Mouse (Mus musculus) lung, postnatal 0 days (tissue): ENCODE measurements around the gene Tctex1d4. TPM values are rescaled to one million over a fixed set of nuclear protein-coding genes. Genes with fewer than 3 reads are reported as not detected.

Source experiments
- ATAC-seq: fragments of 200-750 bp; cut with Nextera tagmentation; 2 replicates; pipeline ENCODE4 v1.8.0; 2017; ENCODE audit warnings: moderate library complexity
- DNase-seq: peaks from one replicate; pipeline ENCODE4 v3.0.0-alpha.2; 2016; ENCODE audit warnings: low spot score
- H3K27ac ChIP-seq: fragments of 300-500 bp; sonication (generic); 2 replicates; pipeline ENCODE4 v1.5.1; 2014; ENCODE audit warnings: antibody characterized with exemption, mild to moderate bottlenecking, low read length, mixed read lengths
- H3K27me3 ChIP-seq: fragments of 300-500 bp; sonication (generic); replicated peaks from 2 replicates; pipeline ENCODE4 v1.6.1; 2014; ENCODE audit warnings: low read length, mixed read lengths; ENCODE audit not compliant: insufficient read depth
- H3K36me3 ChIP-seq: fragments of 300-500 bp; sonication (generic); 2 replicates; pipeline ENCODE4 v1.6.1; 2014; ENCODE audit warnings: low read length, mixed read lengths; ENCODE audit not compliant: insufficient read depth
- H3K4me1 ChIP-seq: fragments of 300-500 bp; sonication (generic); 2 replicates; pipeline ENCODE4 v1.6.1; 2014; ENCODE audit warnings: antibody characterized with exemption, low read depth, low read length, mixed read lengths; ENCODE audit not compliant: insufficient read depth
- H3K4me2 ChIP-seq: fragments of 300-500 bp; sonication (generic); replicated peaks from 2 replicates; pipeline ENCODE4 v1.6.1; 2014; ENCODE audit warnings: low read depth, mild to moderate bottlenecking, low read length, moderate library complexity, mixed read lengths
- H3K4me3 ChIP-seq: fragments of 300-500 bp; sonication (generic); 2 replicates; pipeline ENCODE4 v1.5.1; 2014; ENCODE audit warnings: low read depth, low read length
- H3K9ac ChIP-seq: fragments of 300-500 bp; sonication (generic); replicated peaks from 2 replicates; pipeline ENCODE4 v1.6.1; 2014; ENCODE audit warnings: low read depth, mild to moderate bottlenecking
- H3K9me3 ChIP-seq: fragments of 300-500 bp; sonication (generic); 2 replicates; pipeline ENCODE4 v1.6.1; 2016; ENCODE audit warnings: low read length, mixed read lengths
- CTCF ChIP-seq: IDR thresholded peaks from 2 replicates; pipeline ENCODE4 v1.5.1; 2016; ENCODE audit warnings: antibody characterized with exemption, mild to moderate bottlenecking
- EP300 ChIP-seq: IDR thresholded peaks from 2 replicates; pipeline ENCODE4 v1.6.1; 2016; ENCODE audit warnings: antibody characterized with exemption, mild to moderate bottlenecking, control low read depth
- WGBS: fragments of 180-500 bp; shearing (Covaris S2); extraction: QIAGEN DNeasy Blood & Tissue Kit; methylation state at CpG from one replicate; pipeline ENCODE4 v1.1.7; 2014; 5-methylcytosine and 5-hydroxymethylcytosine counted together
- polyA plus RNA-seq: library from polyadenylated mRNA; unstranded; fragments of >200 nt; fragmentation: Nextera tagmentation; extraction: Ambion mirVana; gene quantifications from 2 replicates; pipeline ENCODE4 v1.2.1, GENCODE M21; 2015

The Tctex1d4 gene
- polyA plus RNA-seq, 1 experiment from 2014 or later: 26.1 TPM

GRCm38 (mm10) chr4:117115592-117115991 is 11.0 kb upstream of the Tctex1d4 start:
- DNase-seq (no peak), ATAC-seq (no peak)
- no peaks in the 10 kb centered on the region for H3K36me3 ChIP-seq
- no peak overlapping the region for H3K4me3 ChIP-seq
- H3K27ac ChIP-seq: no peak overlapping the region
- no peaks in the 10 kb centered on the region for H3K27me3 ChIP-seq
- H3K4me1 ChIP-seq: no peaks in the 10 kb centered on the region; the same call in 1 of the 2 replicates
- no peak overlapping the region for H3K4me2 ChIP-seq
- WGBS: 87% methylated on average over 5 of the region's 5 CpGs
- no peak for TF ChIP-seq EP300
- no peak for TF ChIP-seq CTCF
- H3K9me3 ChIP-seq: no peaks in the 10 kb centered on the region
- H3K9ac ChIP-seq: no peak overlapping the region

GRCm38 (mm10) chr4:117117931-117118330 is 8.7 kb upstream of the Tctex1d4 start:
- H3K36me3 ChIP-seq: no peaks in the 10 kb centered on the region
- H3K4me3 ChIP-seq: no peak overlapping the region
- 87% methylated on average over 7 of the region's 7 CpGs for WGBS
- TF ChIP-seq EP300: no peak
- TF ChIP-seq CTCF: no peak
- H3K27me3 ChIP-seq: no peaks in the 10 kb centered on the region
- H3K9me3 ChIP-seq: no peaks in the 10 kb centered on the region
- ATAC-seq (no peak), DNase-seq (no peak)
- H3K9ac ChIP-seq: no peak overlapping the region
- H3K4me1 ChIP-seq: no peaks in the 10 kb centered on the region; the same call in 1 of the 2 replicates
- no peak overlapping the region for H3K4me2 ChIP-seq
- no peak overlapping the region for H3K27ac ChIP-seq

GRCm38 (mm10) chr4:117119636-117120035 is 7.0 kb upstream of the Tctex1d4 start:
- WGBS: 73% methylated on average over 5 of the region's 5 CpGs
- Histone ChIP-seq H3K9ac (no peak overlapping the region), H3K4me2 (peak overlapping the region; percentile 99), H3K27me3 (no peaks in the 10 kb centered on the region), H3K4me1 (peaks cover 3% of the 10 kb centered on the region; the same call in 1 of the 2 replicates), H3K4me3 (no peak overlapping the region), H3K27ac (peak overlapping the region; percentile 92), H3K9me3 (no peaks in the 10 kb centered on the region), H3K36me3 (no peaks in the 10 kb centered on the region)
- no peak for TF ChIP-seq EP300
- TF ChIP-seq CTCF: no peak
- no peak for DNase-seq
- no peak for ATAC-seq

- H3K9me3 ChIP-seq: no peaks in the 10 kb centered on the region
- H3K27ac ChIP-seq: peak overlapping the region; percentile 92
- DNase-seq: no peak
- H3K36me3 ChIP-seq: no peaks in the 10 kb centered on the region
- TF ChIP-seq EP300 (no peak), CTCF (no peak)
- no peaks in the 10 kb centered on the region for H3K27me3 ChIP-seq
- peak overlapping the region; percentile 66 for H3K4me3 ChIP-seq
- H3K9ac ChIP-seq: peak overlapping the region; percentile 39; the same call in 1 of the 2 replicates
- no peak for ATAC-seq
- whole genome bisulfite sequencing: 3% methylated on average over 10 of the region's 10 CpGs
- H3K4me1 ChIP-seq: peaks cover 6% of the 10 kb centered on the region
- H3K4me2 ChIP-seq: peak overlapping the region; percentile 99
These were observed 6.5 kb upstream of the Tctex1d4 start for GRCm38 (mm10) chr4:117120052-117120444.

- ATAC-seq (peak; percentile 96), DNase-seq (peak; percentile 99)
- Histone ChIP-seq H3K4me1 (peaks cover 13% of the 10 kb centered on the region), H3K36me3 (no peaks in the 10 kb centered on the region), H3K27me3 (no peaks in the 10 kb centered on the region), H3K4me2 (peak overlapping the region; percentile 99), H3K9ac (peak overlapping the region; percentile 48), H3K27ac (peak overlapping the region; percentile 92), H3K4me3 (peak overlapping the region; percentile 66), H3K9me3 (no peaks in the 10 kb centered on the region)
- under 1% methylated on average over 69 of the region's 69 CpGs for WGBS
- TF ChIP-seq CTCF: peak; percentile 97
- TF ChIP-seq EP300: peak; percentile 95
These were observed 5.9 kb upstream of the Tctex1d4 start for GRCm38 (mm10) chr4:117120445-117121414.

GRCm38 (mm10) chr4:117122209-117122608 is 4.4 kb upstream of the Tctex1d4 start:
- Histone ChIP-seq H3K9ac (no peak overlapping the region), H3K4me1 (peaks cover 20% of the 10 kb centered on the region), H3K36me3 (no peaks in the 10 kb centered on the region), H3K27me3 (no peaks in the 10 kb centered on the region), H3K9me3 (no peaks in the 10 kb centered on the region), H3K27ac (no peak overlapping the region), H3K4me2 (no peak overlapping the region), H3K4me3 (no peak overlapping the region)
- 72% methylated on average over 4 of the region's 4 CpGs for WGBS
- DNase-seq: no peak
- no peak for ATAC-seq
- no peak for TF ChIP-seq CTCF
- no peak for TF ChIP-seq EP300
